Mouse (Mus musculus) embryonic facial prominence, embryonic 15.5 days (tissue): ENCODE measurements around the gene Fam104a. TPM values are rescaled to one million over a fixed set of nuclear protein-coding genes. Genes with fewer than 3 reads are reported as not detected.

ENCODE experiments used
- ATAC-seq: fragments of 200-750 bp; cut with Nextera tagmentation; 2 replicates; pipeline ENCODE4 v1.8.0; 2017; ENCODE audit warnings: low read depth, moderate TSS enrichment; ENCODE audit not compliant: insufficient number of reproducible peaks, low FRiP score, low TSS enrichment
- H3K27ac ChIP-seq: fragments of 300-500 bp; sonication (generic); replicated peaks from 2 replicates; pipeline ENCODE4 v1.5.1; 2015; ENCODE audit warnings: mild to moderate bottlenecking, inconsistent platforms
- H3K27me3 ChIP-seq: fragments of 300-500 bp; sonication (generic); 2 replicates; pipeline ENCODE4 v1.6.1; 2015; ENCODE audit warnings: inconsistent platforms
- H3K36me3 ChIP-seq: fragments of 300-500 bp; sonication (generic); 2 replicates; pipeline ENCODE4 v1.6.1; 2015; ENCODE audit warnings: mild to moderate bottlenecking, inconsistent platforms
- H3K4me1 ChIP-seq: fragments of 300-500 bp; sonication (generic); 2 replicates; pipeline ENCODE4 v1.6.1; 2015; ENCODE audit warnings: inconsistent platforms
- H3K4me2 ChIP-seq: fragments of 300-500 bp; sonication (generic); replicated peaks from 2 replicates; pipeline ENCODE4 v1.6.1; 2015; ENCODE audit warnings: mild to moderate bottlenecking, inconsistent platforms
- H3K4me3 ChIP-seq: fragments of 300-500 bp; sonication (generic); replicated peaks from 2 replicates; pipeline ENCODE4 v1.5.1; 2015; ENCODE audit warnings: mild to moderate bottlenecking, inconsistent platforms
- H3K9ac ChIP-seq: fragments of 300-500 bp; sonication (generic); 2 replicates; pipeline ENCODE4 v1.6.1; 2015; ENCODE audit warnings: inconsistent platforms
- H3K9me3 ChIP-seq: fragments of 300-500 bp; sonication (generic); replicated peaks from 2 replicates; pipeline ENCODE4 v1.6.1; 2016; ENCODE audit warnings: inconsistent platforms
- WGBS: fragments of 180-500 bp; shearing (Covaris S2); methylation state at CpG from one replicate; pipeline ENCODE4 v1.1.7; 2015; 5-methylcytosine and 5-hydroxymethylcytosine counted together
- polyA plus RNA-seq: library from polyadenylated mRNA; unstranded; fragments of >200 nt; fragmentation: Nextera tagmentation; extraction: Ambion mirVana; gene quantifications from 2 replicates; pipeline ENCODE4 v1.2.1, GENCODE M21; 2015

Gene Fam104a
- 48.6 and 49.5 TPM in 2 replicates for polyA plus RNA-seq

- peak within 1 kb of the TSS; percentile 96 for H3K4me3 ChIP-seq
- H3K27ac ChIP-seq = peak within 1 kb of the TSS; percentile 97
- peaks cover 28% of the 10 kb centered on the region for H3K4me1 ChIP-seq
- WGBS = under 1% methylated on average over 70 of the region's 73 CpGs
- ATAC-seq = peak; percentile 93
- peaks cover 16% of the 10 kb centered on the region for H3K36me3 ChIP-seq
- H3K9me3 ChIP-seq = no peaks in the 10 kb centered on the region
- peak within 1 kb of the TSS; percentile 81 for H3K9ac ChIP-seq
- H3K4me2 ChIP-seq = peak within 1 kb of the TSS; percentile 87
- no peaks in the 10 kb centered on the region for H3K27me3 ChIP-seq
Measured at GRCm38 (mm10) chr11:113683957-113684706, at the start of gene Fam104a, which contains the start of gene D11Wsu47e. TSS of gene Fam104a (minus strand) at chr11:113684155. TSS of gene D11Wsu47e (plus strand) at chr11:113684412.

GRCm38 (mm10) chr11:113731945-113732612 is 48.1 kb upstream of the Fam104a start:
- no peaks in the 10 kb centered on the region for H3K9me3 ChIP-seq
- peaks cover 24% of the 10 kb centered on the region for H3K36me3 ChIP-seq
- no peak overlapping the region for H3K4me2 ChIP-seq
- no peak overlapping the region for H3K9ac ChIP-seq
- no peak for ATAC-seq
- 89% methylated on average over 10 of the region's 10 CpGs for WGBS
- H3K4me1 ChIP-seq = peaks cover 94% of the 10 kb centered on the region
- no peak overlapping the region for H3K27ac ChIP-seq
- H3K27me3 ChIP-seq = no peaks in the 10 kb centered on the region
- H3K4me3 ChIP-seq = no peak overlapping the region

- Histone ChIP-seq H3K36me3 (peaks cover 34% of the 10 kb centered on the region), H3K4me3 (no peak overlapping the region), H3K4me2 (no peak overlapping the region), H3K4me1 (peaks cover 98% of the 10 kb centered on the region), H3K27me3 (no peaks in the 10 kb centered on the region), H3K27ac (no peak overlapping the region), H3K9me3 (no peaks in the 10 kb centered on the region), H3K9ac (no peak overlapping the region)
- WGBS = 56% methylated on average over 3 of the region's 3 CpGs
- ATAC-seq = no peak
Measured at GRCm38 (mm10) chr11:113730879-113731278, 46.9 kb upstream of the Fam104a start.

GRCm38 (mm10) chr11:113729917-113730316 is 46.0 kb upstream of the Fam104a start:
- H3K9me3 ChIP-seq = no peaks in the 10 kb centered on the region
- H3K27ac ChIP-seq = no peak overlapping the region
- 33% methylated on average over 8 of the region's 8 CpGs for WGBS
- no peaks in the 10 kb centered on the region for H3K27me3 ChIP-seq
- peaks cover 99% of the 10 kb centered on the region for H3K4me1 ChIP-seq
- peaks cover 41% of the 10 kb centered on the region for H3K36me3 ChIP-seq
- no peak overlapping the region for H3K9ac ChIP-seq
- no peak overlapping the region for H3K4me3 ChIP-seq
- no peak overlapping the region for H3K4me2 ChIP-seq
- no peak for ATAC-seq

GRCm38 (mm10) chr11:113729239-113729638 is 45.3 kb upstream of the Fam104a start:
- H3K27me3 ChIP-seq = no peaks in the 10 kb centered on the region
- 80% methylated on average over 21 of the region's 21 CpGs for WGBS
- peak overlapping the region; percentile 80; the same call in 1 of the 2 replicates for H3K27ac ChIP-seq
- no peak overlapping the region for H3K9ac ChIP-seq
- H3K36me3 ChIP-seq = peaks cover 41% of the 10 kb centered on the region
- no peak overlapping the region for H3K4me3 ChIP-seq
- H3K4me1 ChIP-seq = peaks cover 95% of the 10 kb centered on the region
- no peaks in the 10 kb centered on the region for H3K9me3 ChIP-seq
- no peak overlapping the region for H3K4me2 ChIP-seq
- no peak for ATAC-seq

- peaks cover 41% of the 10 kb centered on the region for H3K36me3 ChIP-seq
- H3K4me2 ChIP-seq = no peak overlapping the region
- no peaks in the 10 kb centered on the region for H3K27me3 ChIP-seq
- no peak overlapping the region for H3K4me3 ChIP-seq
- peak overlapping the region; percentile 80 for H3K27ac ChIP-seq
- 33% methylated on average over 6 of the region's 6 CpGs for WGBS
- no peak for ATAC-seq
- no peak overlapping the region for H3K9ac ChIP-seq
- H3K4me1 ChIP-seq = peaks cover 85% of the 10 kb centered on the region
- no peaks in the 10 kb centered on the region for H3K9me3 ChIP-seq
Measured at GRCm38 (mm10) chr11:113727992-113728391, 44.0 kb upstream of the Fam104a start.

GRCm38 (mm10) chr11:113726994-113727888 is 43.3 kb upstream of the Fam104a start:
- Histone ChIP-seq H3K4me1 (peaks cover 84% of the 10 kb centered on the region), H3K4me2 (no peak overlapping the region), H3K9me3 (no peaks in the 10 kb centered on the region), H3K27ac (peak overlapping the region; percentile 80), H3K27me3 (no peaks in the 10 kb centered on the region), H3K9ac (no peak overlapping the region), H3K4me3 (no peak overlapping the region), H3K36me3 (peaks cover 41% of the 10 kb centered on the region)
- ATAC-seq = no peak
- WGBS = 51% methylated on average over 14 of the region's 14 CpGs

- ATAC-seq = no peak
- H3K4me1 ChIP-seq = peaks cover 67% of the 10 kb centered on the region
- H3K36me3 ChIP-seq = peaks cover 41% of the 10 kb centered on the region
- no peaks in the 10 kb centered on the region for H3K9me3 ChIP-seq
- H3K4me3 ChIP-seq = no peak overlapping the region
- WGBS = 67% methylated on average over 4 of the region's 4 CpGs
- no peaks in the 10 kb centered on the region for H3K27me3 ChIP-seq
- peak overlapping the region; percentile 48; the same call in 1 of the 2 replicates for H3K27ac ChIP-seq
- no peak overlapping the region for H3K4me2 ChIP-seq
- no peak overlapping the region for H3K9ac ChIP-seq
Measured at GRCm38 (mm10) chr11:113725235-113726048, 41.5 kb upstream of the Fam104a start.

GRCm38 (mm10) chr11:113722405-113723090 is 38.6 kb upstream of the Fam104a start:
- WGBS = 61% methylated on average over 14 of the region's 14 CpGs
- Histone ChIP-seq H3K27ac (peak overlapping the region; percentile 22; the same call in 1 of the 2 replicates), H3K4me3 (no peak overlapping the region), H3K36me3 (peaks cover 21% of the 10 kb centered on the region), H3K4me2 (no peak overlapping the region), H3K27me3 (no peaks in the 10 kb centered on the region), H3K9me3 (no peaks in the 10 kb centered on the region), H3K4me1 (peaks cover 41% of the 10 kb centered on the region), H3K9ac (no peak overlapping the region)
- no peak for ATAC-seq
